Mouse (Mus musculus): Measurements from ENCODE around the gene Nps.
A peak's percentile ranks its signal among the peaks of the same experiment; 100 is the strongest.
"Not testable (repeated sequence)": the region's sequence is repeated elsewhere in the genome, so short reads cannot be mapped to it uniquely, and the experiment has no call there.

Gene Nps

GRCm38 (mm10) chr7:135258053-135258753 lies at the start of gene Nps:
Gene Nps (plus strand): TSS chr7:135258703.
- DNase-seq (ENCODE audit: low spot score) = not testable (repeated sequence)

DNA sequence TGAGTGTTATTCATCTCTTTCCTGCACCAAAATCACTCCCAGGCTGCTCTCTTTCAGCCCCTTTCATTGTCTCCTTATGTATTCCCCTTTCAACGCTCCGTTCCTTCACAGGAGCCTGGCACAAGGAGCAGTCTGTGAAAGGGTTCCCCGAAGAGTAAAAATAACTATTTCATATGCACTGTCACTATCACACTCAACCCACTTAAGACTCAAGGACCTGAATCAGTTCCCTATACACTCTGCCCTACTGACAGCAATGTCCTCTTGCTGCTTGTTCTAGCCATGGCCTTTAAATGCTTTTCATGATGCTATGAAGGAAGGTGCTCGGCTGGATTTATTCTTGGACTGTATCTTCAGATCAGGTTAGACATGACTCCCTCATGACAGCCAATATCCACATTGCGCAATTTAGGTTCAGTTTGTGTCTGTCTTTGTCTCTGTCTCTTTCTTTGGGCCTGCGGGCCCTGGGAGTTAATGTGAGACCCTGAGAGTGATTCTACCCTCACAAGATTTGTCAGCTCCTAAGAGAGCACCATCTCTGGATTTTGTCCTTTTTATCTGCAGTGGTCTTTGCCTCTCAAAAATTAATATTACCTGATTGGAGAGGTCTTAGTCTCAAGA lies 49.4 kb upstream of the Nps start:
- DNase-seq (ENCODE audit: low spot score) = no peak

- no peak for DNase-seq (ENCODE audit: low spot score)
These were observed 48.2 kb upstream of the Nps start for GRCm38 (mm10) chr7:135210296-135210695.

DNA sequence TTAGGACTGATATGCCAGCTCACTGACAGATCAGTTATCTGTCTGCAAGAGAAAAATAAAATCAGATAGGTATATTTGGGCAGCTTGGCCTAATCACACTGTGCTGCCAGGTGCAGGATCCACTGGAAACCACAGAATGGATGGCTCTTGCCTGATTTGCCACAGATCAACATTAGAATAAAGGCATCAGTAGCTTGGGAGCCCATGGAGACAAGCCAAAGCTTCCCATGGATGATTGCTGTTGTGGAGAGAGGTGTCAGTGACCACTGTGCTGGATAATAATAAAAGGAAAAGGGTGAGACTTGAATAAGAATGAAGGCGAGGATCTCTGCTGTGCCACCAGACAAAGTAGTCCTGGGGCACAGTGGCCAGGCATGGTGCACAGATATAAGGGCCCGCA lies 47.7 kb upstream of the Nps start:
- no peak for DNase-seq (ENCODE audit: low spot score)

DNA sequence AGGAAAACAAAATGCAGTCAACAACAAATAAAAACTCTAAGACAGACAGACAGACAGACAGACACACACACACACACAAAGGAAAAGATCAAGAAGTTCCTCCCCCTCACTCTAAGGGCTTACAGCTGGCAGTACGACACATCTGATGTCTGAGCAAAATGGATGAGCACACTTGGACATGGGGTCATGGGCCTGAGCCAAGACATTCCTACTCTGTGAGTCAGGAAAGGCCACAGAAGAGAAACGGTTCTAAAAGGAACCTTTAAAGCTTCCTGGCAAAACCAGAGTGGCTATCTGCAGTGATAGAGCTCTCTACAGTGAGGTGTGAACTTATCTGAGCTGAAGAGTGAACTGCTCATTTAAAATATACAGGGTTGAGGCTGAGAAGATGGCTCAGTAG lies 46.0 kb upstream of the Nps start:
- DNase-seq (ENCODE audit: low spot score) = peak; percentile 2

DNA sequence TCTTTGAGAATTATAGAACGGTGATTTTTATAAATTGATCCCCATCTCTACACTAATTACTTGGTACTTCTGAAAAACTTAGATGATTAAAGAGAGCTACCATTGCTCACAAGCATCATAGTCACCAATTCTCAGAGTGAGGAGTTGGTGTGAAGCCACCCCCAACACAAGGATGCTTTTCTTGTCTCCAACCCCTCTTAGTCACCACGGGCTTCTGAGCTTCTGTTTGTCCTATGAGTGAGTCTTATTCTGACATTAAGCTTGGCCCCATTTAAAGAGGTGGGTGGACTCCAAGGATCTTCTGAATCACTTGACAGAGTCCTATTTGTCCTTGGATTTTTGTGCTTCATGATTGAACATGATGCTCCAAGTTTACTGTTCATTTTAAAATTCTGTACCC lies 37.0 kb upstream of the Nps start:
- DNase-seq (ENCODE audit: low spot score) = no peak

GRCm38 (mm10) chr7:135226021-135226420 lies 32.5 kb upstream of the Nps start:
- no peak for DNase-seq (ENCODE audit: low spot score)

DNA sequence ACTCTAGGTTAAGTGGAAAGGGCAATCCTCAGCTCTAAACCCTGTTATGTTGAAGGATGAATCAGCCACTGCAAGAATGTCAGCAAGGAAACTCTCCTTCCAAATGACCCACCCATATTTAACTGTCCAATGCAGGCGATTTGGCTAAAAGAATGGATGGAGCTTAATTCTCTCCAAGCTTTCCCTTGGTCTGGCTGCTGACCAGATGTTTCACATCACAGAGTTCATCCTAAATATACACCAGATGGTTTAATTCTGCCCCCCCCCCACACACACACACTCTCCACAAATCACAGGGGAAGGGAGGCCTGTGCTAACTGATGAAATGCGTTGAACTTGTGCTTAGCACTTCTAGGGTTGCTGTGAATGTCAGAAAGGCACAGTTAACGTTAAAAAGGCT lies 21.4 kb upstream of the Nps start:
- DNase-seq (ENCODE audit: low spot score) = peak; percentile 64

DNA sequence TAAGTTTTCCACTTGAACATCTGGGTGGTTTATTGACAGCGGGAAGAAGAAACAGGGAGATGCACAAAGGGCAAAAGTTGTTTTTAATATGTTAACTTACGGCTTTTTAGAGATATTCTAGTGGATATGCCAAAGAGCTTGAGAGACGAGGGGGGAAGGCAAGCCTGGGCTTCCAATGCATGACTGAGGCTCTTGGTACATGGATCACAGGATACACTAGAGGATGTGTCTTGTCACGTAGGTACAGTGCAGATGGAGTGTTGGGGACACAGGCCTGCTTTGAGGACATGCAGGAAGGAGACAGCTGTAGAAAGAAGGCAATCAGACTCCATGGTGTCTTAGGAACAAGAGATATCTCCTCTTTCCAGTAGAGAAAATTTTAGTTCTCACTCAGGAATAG lies 19.1 kb upstream of the Nps start:
- DNase-seq (ENCODE audit: low spot score) = no peak

DNA sequence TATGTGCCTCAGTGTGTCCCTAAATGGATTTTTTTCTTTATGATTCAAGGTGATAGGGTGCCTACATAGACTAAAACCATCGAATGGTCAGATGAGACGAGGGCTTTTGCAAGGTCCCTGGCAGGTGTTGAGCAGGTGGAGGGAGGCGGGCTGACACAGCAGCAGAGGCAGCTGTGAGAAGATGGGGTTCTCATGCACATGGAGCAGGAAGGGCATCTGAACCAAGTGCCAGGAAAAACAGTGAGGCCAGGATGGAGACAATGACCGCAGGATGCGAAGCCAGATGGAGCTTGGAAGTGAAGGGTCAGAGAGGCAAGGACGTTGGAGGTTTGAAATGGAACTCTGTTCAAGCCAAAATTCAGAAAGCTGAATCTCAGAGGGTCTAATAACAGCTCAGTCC lies 18.5 kb upstream of the Nps start:
- no peak for DNase-seq (ENCODE audit: low spot score)

- no peak for DNase-seq (ENCODE audit: low spot score)
These were observed 17.9 kb upstream of the Nps start for GRCm38 (mm10) chr7:135240636-135241035.

GRCm38 (mm10) chr7:135244171-135244880 lies 14.2 kb upstream of the Nps start:
- no peak for DNase-seq (ENCODE audit: low spot score)

GRCm38 (mm10) chr7:135246386-135246785 lies 12.1 kb upstream of the Nps start:
- no peak for DNase-seq (ENCODE audit: low spot score)

- DNase-seq (ENCODE audit: low spot score) = no peak
These were observed 5.3 kb upstream of the Nps start for GRCm38 (mm10) chr7:135253249-135253648.

DNA sequence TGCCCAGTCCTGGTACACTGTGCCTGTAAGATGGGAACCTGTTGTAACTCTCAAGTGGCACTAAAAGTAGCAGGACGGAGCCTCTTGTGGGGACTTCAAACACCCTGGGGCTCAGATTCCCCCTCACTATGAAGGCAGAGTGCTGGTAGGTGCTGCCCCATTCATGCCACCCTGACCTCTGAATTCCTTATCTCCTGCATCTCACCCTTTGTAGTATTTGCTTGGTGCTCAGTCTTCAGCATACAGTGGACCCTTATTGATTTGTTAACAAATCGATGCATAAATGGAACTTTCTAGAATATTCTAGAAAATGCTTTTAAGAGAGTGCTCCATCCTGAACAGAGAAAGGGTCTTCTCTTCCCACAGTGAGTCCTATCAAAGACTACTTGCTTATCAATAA lies 4.1 kb upstream of the Nps start:
- DNase-seq (ENCODE audit: low spot score) = no peak

DNA sequence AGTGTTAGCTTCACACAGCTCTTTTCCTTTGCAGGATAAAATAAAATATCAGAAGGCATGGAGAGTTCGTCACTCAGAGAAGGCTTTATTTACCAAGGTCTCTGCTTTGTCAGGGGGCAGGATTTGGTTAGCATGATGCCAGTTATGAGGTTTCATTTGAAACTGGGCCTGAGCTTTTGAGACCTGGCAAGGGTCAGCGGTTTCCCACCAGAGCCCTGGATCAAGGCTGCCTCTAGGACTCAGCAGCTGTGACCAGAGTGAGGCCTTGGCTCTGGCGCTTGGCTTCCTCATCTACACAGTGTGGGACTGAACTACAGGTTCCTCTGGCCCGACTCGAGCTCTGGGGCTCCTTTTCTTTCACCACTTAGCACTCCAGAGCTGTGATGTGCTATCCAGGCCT lies 12.5 kb downstream of the Nps start:
- DNase-seq (ENCODE audit: low spot score) = no peak

- no peak for DNase-seq (ENCODE audit: low spot score)
These were observed 24.7 kb downstream of the Nps start for GRCm38 (mm10) chr7:135283212-135283611.

- no peak for DNase-seq (ENCODE audit: low spot score)
These were observed 31.5 kb downstream of the Nps start for GRCm38 (mm10) chr7:135289976-135290375.

GRCm38 (mm10) chr7:135291646-135292236 lies 33.2 kb downstream of the Nps start:
- no peak for DNase-seq (ENCODE audit: low spot score)

DNA sequence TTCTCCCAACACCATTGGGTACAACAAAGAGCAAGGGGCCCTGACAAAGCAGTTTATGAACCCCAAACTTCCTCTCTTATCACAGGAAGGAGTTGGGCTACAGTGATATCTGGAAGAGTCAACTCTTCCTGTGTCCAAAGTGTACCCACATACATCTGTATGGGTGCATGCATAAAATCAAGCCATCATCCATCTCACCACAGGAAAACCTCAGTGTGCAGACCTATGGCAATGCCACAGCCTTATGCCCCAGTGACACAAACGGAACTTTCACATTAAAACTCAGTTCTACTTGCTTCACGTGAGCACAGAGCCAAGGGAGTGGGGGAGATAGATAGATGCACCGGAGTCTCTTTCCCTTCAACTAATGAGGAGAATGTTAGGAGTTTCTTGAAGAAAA lies 36.0 kb downstream of the Nps start:
- no peak for DNase-seq (ENCODE audit: low spot score)

DNA sequence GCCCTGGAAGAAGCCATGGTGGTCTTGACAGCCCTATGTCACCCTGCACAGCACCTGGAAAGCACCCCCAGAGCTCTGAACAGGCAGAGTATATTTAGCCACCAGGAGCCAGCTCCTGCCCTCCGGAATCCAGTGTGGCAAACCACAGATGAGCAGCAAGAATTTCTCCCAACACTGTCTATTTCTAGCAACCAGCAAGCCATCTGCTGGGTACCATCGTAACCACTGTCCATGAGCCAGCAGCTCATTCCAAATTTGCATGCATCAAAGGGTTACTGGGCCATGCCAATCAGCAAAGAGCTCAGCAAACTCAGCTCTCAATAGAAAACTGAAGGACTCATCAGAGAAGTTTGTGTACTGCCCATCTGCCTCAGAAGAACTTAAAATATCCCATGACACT lies 46.0 kb downstream of the Nps start:
- DNase-seq (ENCODE audit: low spot score) = no peak

Measured in embryo, embryonic 10.5 days (tissue).